Mouse (Mus musculus) limb, embryonic 15.5 days (tissue): ENCODE measurements around the gene Cox4i2. TPM values are rescaled to one million over a fixed set of nuclear protein-coding genes. Genes with fewer than 3 reads are reported as not detected.

Source experiments
- ATAC-seq: fragments of 200-750 bp; cut with Nextera tagmentation; 2 replicates; pipeline ENCODE4 v1.8.0; 2017; ENCODE audit warnings: low read depth, moderate TSS enrichment; ENCODE audit not compliant: insufficient number of reproducible peaks, low FRiP score, low TSS enrichment
- H3K27ac ChIP-seq: fragments of 300-500 bp; sonication (generic); 2 replicates; pipeline ENCODE4 v1.5.1; 2015; ENCODE audit warnings: moderate library complexity, mild to moderate bottlenecking, inconsistent platforms
- H3K27me3 ChIP-seq: fragments of 300-500 bp; sonication (generic); 2 replicates; pipeline ENCODE4 v1.6.1; 2015; ENCODE audit warnings: inconsistent platforms
- H3K36me3 ChIP-seq: fragments of 300-500 bp; sonication (generic); 2 replicates; pipeline ENCODE4 v1.6.1; 2015; ENCODE audit warnings: inconsistent platforms
- H3K4me1 ChIP-seq: fragments of 300-500 bp; sonication (generic); 2 replicates; pipeline ENCODE4 v1.6.1; 2015; ENCODE audit warnings: inconsistent platforms
- H3K4me2 ChIP-seq: fragments of 300-500 bp; sonication (generic); 2 replicates; pipeline ENCODE4 v1.6.1; 2015; ENCODE audit warnings: mild to moderate bottlenecking, inconsistent platforms
- H3K4me3 ChIP-seq: fragments of 300-500 bp; sonication (generic); 2 replicates; pipeline ENCODE4 v1.5.1; 2015; ENCODE audit warnings: mild to moderate bottlenecking, inconsistent platforms
- H3K9ac ChIP-seq: fragments of 300-500 bp; sonication (generic); 2 replicates; pipeline ENCODE4 v1.6.1; 2015; ENCODE audit warnings: inconsistent platforms
- H3K9me3 ChIP-seq: fragments of 300-500 bp; sonication (generic); 2 replicates; pipeline ENCODE4 v1.6.1; 2016; ENCODE audit warnings: inconsistent platforms
- WGBS: fragments of 180-500 bp; shearing (Covaris S2); methylation state at CpG from one replicate; pipeline ENCODE4 v1.1.7; 2015; 5-methylcytosine and 5-hydroxymethylcytosine counted together
- microRNA-seq: library from miRNA; unstranded; fragments of <30 nt; microRNA quantifications from one replicate; pipeline ENCODE4, GENCODE M21; 2016
- polyA plus RNA-seq: library from polyadenylated mRNA; unstranded; fragments of >200 nt; fragmentation: Nextera tagmentation; extraction: Ambion mirVana; gene quantifications from 2 replicates; pipeline ENCODE4 v1.2.1, GENCODE M21; 2015

The Cox4i2 gene
- polyA plus RNA-seq, 1 experiment from 2014 or later, result 33.9 TPM

- Histone ChIP-seq H3K4me3 (no peak overlapping the region), H3K9me3 (no peaks in the 10 kb centered on the region), H3K36me3 (no peaks in the 10 kb centered on the region), H3K9ac (no peak overlapping the region), H3K27ac (no peak overlapping the region), H3K27me3 (no peaks in the 10 kb centered on the region), H3K4me2 (no peak overlapping the region), H3K4me1 (peaks cover 33% of the 10 kb centered on the region)
- no peak for ATAC-seq
- 82% methylated on average over 3 of the region's 3 CpGs for WGBS
Measured at GRCm38 (mm10) chr2:152808178-152808577, 54.2 kb downstream of the Cox4i2 start.

GRCm38 (mm10) chr2:152810158-152810941 is 56.4 kb downstream of the Cox4i2 start:
- Histone ChIP-seq H3K9me3 (no peaks in the 10 kb centered on the region), H3K27ac (no peak overlapping the region), H3K36me3 (no peaks in the 10 kb centered on the region), H3K9ac (no peak overlapping the region), H3K4me1 (peaks cover 18% of the 10 kb centered on the region), H3K4me3 (no peak overlapping the region), H3K4me2 (no peak overlapping the region), H3K27me3 (no peaks in the 10 kb centered on the region)
- ATAC-seq, result no peak
- 69% methylated on average over 5 of the region's 5 CpGs for WGBS

GRCm38 (mm10) chr2:152811336-152812165 is 57.6 kb downstream of the Cox4i2 start:
- H3K36me3 ChIP-seq, result no peaks in the 10 kb centered on the region
- peak overlapping the region; percentile 57; the same call in 1 of the 2 replicates for H3K27ac ChIP-seq
- H3K4me2 ChIP-seq, result no peak overlapping the region
- H3K4me1 ChIP-seq, result peaks cover 21% of the 10 kb centered on the region
- no peaks in the 10 kb centered on the region for H3K9me3 ChIP-seq
- H3K4me3 ChIP-seq, result no peak overlapping the region
- no peaks in the 10 kb centered on the region for H3K27me3 ChIP-seq
- no peak for ATAC-seq
- 48% methylated on average over 3 of the region's 3 CpGs for WGBS
- no peak overlapping the region for H3K9ac ChIP-seq

- ATAC-seq, result no peak
- H3K4me3 ChIP-seq, result no peak overlapping the region
- no peaks in the 10 kb centered on the region for H3K27me3 ChIP-seq
- H3K4me2 ChIP-seq, result no peak overlapping the region
- H3K4me1 ChIP-seq, result peaks cover 35% of the 10 kb centered on the region
- H3K36me3 ChIP-seq, result no peaks in the 10 kb centered on the region
- H3K9me3 ChIP-seq, result no peaks in the 10 kb centered on the region
- 81% methylated on average over 1 of the region's 1 CpGs for WGBS
- no peak overlapping the region for H3K9ac ChIP-seq
- no peak overlapping the region for H3K27ac ChIP-seq
Measured at GRCm38 (mm10) chr2:152813232-152813631, 59.3 kb downstream of the Cox4i2 start.

GRCm38 (mm10) chr2:152814213-152814874 is 60.4 kb downstream of the Cox4i2 start:
- Histone ChIP-seq H3K27ac (no peak overlapping the region), H3K4me3 (no peak overlapping the region), H3K27me3 (no peaks in the 10 kb centered on the region), H3K4me2 (no peak overlapping the region), H3K36me3 (peaks cover 5% of the 10 kb centered on the region), H3K9me3 (no peaks in the 10 kb centered on the region), H3K4me1 (peaks cover 38% of the 10 kb centered on the region), H3K9ac (no peak overlapping the region)
- 76% methylated on average over 6 of the region's 6 CpGs for WGBS
- no peak for ATAC-seq

Small RNA genes lying within 50 kb of the gene (microRNA-seq; reads per million reads assigned to microRNA genes)
- gene Gm23802, result not detected

Other genes starting within 250 kb of the Cox4i2 start
- gene Defb26, start 242.5 kb upstream of the Cox4i2 start, polyA plus RNA-seq, result not detected in 2 replicates
- not detected in 2 replicates for gene Defb28, start 235.9 kb upstream of the Cox4i2 start, polyA plus RNA-seq
- gene Defb29, start 214.1 kb upstream of the Cox4i2 start, polyA plus RNA-seq, result not detected in 2 replicates
- not detected in 2 replicates for gene Gm17416, start 184.8 kb upstream of the Cox4i2 start, polyA plus RNA-seq
- not detected in 2 replicates for gene Defb21, start 181.4 kb upstream of the Cox4i2 start, polyA plus RNA-seq
- not detected in 2 replicates for gene Defb19, start 173.9 kb upstream of the Cox4i2 start, polyA plus RNA-seq
- gene Defb45, start 154.8 kb upstream of the Cox4i2 start, polyA plus RNA-seq, result not detected in 2 replicates
- not detected in 2 replicates for gene Defb36, start 149.8 kb upstream of the Cox4i2 start, polyA plus RNA-seq
- gene Defb25, start 131.1 kb upstream of the Cox4i2 start, polyA plus RNA-seq, result 0.92 and 1.1 TPM in 2 replicates
- 5.2 and 7.4 TPM in 2 replicates for gene Rem1, start 127.2 kb upstream of the Cox4i2 start, polyA plus RNA-seq
- 143 and 150 TPM in 2 replicates for gene H13, start 84.7 kb upstream of the Cox4i2 start, polyA plus RNA-seq
- gene Mcts2, start 67.1 kb upstream of the Cox4i2 start, polyA plus RNA-seq, result 22.0 and 24.2 TPM in 2 replicates
- gene Id1, start 17.9 kb upstream of the Cox4i2 start, polyA plus RNA-seq, result 167 and 168 TPM in 2 replicates
- gene Bcl2l1, start 77.6 kb downstream of the Cox4i2 start, polyA plus RNA-seq, result 96.2 and 96.7 TPM in 2 replicates
- 66.2 and 69.1 TPM in 2 replicates for gene Tpx2, start 93.8 kb downstream of the Cox4i2 start, polyA plus RNA-seq
- 0.90 and 4.2 TPM in 2 replicates for gene Mylk2, start 157.2 kb downstream of the Cox4i2 start, polyA plus RNA-seq
- 3.5 and 5.9 TPM in 2 replicates for gene Foxs1, start 179.0 kb downstream of the Cox4i2 start, polyA plus RNA-seq
- 0.36 and 0.38 TPM in 2 replicates for gene Dusp15, start 197.5 kb downstream of the Cox4i2 start, polyA plus RNA-seq
- 0.15 and 0.52 TPM in 2 replicates for gene Ttll9, start 208.3 kb downstream of the Cox4i2 start, polyA plus RNA-seq